Mouse (Mus musculus): ENCODE results near the gene Hoxb3.

The Hoxb3 gene

GRCm38 (mm10) chr11:96351312-96351711 is 28.2 kb downstream of the Hoxb3 start:
- CTCF ChIA-PET, result no interaction called here

DNA sequence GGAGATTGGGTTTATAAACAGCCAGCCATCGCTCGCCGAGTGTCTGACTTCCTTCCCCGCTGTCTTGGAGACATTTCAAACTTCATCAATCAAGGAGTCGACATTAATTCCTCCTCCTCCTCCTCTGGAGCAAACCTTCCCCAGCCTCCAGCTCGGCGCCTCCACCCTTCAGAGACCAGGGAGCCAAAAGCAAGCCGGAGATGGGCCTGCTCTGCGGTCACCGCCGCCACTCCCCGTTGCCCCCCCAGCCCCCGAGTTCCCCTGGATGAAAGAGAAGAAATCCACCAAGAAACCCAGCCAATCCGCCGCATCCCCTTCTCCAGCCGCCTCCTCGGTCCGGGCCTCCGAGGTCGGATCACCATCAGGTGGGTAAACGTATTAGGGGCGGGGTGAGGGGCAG is 28.7 kb downstream of the Hoxb3 start:
- CTCF ChIA-PET, result interaction anchor here (0.6 kb wide), 1 partner anchor 42 kb away, joined by 4 read pairs; no protein-coding TSS in a partner anchor

GRCm38 (mm10) chr11:96352691-96353521 is 29.8 kb downstream of the Hoxb3 start:
- CTCF ChIA-PET, result no interaction called here

DNA sequence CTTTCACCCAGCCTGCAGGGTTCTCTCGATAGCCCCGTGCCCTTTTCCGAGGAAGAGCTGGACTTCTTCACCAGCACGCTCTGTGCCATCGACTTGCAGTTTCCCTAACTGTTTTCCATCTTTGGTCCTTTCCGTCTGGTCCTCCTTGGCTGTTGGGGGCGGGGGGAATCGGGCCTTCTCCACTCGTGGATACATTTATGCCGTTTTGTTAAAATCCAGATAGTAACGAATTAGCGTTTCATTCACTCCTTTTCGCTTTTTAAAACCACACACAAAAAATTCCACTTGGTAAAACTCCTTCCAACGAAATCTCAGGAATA is 30.4 kb downstream of the Hoxb3 start:
- CTCF ChIA-PET, result no interaction called here

DNA sequence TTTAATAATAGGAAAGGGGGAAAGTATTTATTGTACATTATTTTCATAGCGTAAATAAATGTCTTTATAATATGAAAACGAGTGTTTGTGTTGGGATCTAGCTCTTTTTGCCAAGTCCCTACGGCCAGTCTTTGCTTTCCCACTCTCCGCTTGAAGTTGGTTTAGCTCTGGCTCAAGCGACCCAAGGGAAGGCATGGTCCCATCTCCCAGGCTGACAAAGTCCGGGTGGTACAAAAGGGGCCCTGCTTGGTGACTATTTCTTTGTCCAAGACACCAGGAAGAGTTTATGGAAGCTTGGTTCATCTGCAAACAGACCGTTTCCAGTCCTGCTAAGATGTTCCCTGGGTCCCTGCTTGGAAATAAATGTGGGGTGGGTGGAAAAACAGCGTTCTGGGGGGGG is 30.8 kb downstream of the Hoxb3 start:
- CTCF ChIA-PET, result no interaction called here

DNA sequence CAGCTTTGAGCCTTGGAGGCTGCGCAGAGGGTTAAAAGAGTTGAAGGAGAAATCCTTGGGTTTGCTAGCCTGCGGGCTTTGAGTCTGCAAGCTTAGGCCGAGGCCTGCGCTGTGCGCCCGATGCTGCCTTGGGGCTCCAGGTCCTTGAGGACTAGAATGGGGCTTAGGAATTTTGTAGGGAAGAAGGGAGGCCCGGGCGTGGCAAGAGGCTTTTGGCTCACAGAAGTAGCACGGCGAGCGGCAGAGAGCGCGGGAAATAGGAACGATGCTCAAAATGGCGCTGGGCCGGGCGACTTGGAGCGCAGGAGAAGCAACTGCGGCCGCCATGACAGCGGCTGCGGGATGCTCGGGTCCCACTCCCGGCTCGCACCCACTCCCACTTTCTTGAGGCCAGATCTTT is 31.2 kb downstream of the Hoxb3 start:
- CTCF ChIA-PET, result no interaction called here

- CTCF ChIA-PET, result no interaction called here
Measured at GRCm38 (mm10) chr11:96354801-96355311, 31.7 kb downstream of the Hoxb3 start.

DNA sequence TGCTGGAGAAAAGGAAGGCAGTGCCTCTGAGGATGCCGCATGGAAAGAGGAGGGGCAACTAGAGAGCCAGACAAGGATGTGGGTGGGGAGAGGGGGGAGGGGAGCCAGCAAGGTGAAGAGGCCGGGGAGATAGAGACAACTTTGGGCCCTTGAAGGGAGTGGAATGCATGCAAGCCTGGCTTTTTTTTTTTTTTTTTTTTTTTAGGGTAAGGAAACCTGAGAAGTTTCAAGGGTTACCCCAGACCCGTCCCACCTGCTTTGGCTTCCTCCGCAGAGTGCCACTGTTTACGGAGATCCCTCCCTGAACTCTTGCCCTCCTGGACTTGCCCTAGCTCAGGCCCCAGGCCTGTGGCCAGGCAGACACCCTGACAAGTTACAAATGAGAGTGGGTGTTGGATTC is 40.7 kb downstream of the Hoxb3 start:
- CTCF ChIA-PET, result interaction anchor here (0.7 kb wide), 2 partner anchors 25 to 122 kb away, joined by 3 to 9 read pairs; no protein-coding TSS in a partner anchor

DNA sequence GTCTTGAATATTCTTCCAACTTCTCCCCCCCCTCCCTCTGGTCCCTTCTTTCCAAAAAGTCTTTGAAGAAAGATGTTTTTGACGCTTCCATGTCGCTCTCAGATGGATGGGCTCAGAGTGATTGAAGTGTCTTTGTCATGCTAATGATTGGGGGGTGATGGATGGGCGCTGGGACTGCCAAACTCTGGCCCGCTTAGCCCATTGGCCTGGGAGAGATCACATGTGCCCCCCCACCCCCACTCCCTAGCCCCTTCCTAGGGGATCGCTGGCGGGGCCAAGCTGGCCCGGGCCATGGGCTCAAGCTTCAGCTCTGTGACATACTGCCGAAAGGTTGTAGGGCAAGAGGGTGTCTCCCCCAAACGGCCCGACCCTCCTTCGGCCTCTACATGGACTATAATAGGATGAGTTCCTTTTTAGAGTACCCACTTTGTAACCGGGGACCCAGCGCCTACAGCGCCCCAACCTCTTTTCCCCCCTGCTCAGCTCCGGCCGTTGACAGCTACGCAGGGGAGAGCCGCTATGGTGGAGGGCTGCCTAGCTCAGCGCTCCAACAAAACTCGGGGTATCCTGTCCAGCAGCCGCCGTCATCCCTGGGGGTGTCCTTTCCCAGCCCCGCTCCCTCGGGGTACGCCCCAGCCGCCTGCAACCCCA is 42.4 kb downstream of the Hoxb3 start, which contains the start of gene Hoxb1:
TSS of gene Hoxb1 (plus strand) at position 312 of the 651 bp plus-strand sequence.
- CTCF ChIA-PET, result no interaction called here

DNA sequence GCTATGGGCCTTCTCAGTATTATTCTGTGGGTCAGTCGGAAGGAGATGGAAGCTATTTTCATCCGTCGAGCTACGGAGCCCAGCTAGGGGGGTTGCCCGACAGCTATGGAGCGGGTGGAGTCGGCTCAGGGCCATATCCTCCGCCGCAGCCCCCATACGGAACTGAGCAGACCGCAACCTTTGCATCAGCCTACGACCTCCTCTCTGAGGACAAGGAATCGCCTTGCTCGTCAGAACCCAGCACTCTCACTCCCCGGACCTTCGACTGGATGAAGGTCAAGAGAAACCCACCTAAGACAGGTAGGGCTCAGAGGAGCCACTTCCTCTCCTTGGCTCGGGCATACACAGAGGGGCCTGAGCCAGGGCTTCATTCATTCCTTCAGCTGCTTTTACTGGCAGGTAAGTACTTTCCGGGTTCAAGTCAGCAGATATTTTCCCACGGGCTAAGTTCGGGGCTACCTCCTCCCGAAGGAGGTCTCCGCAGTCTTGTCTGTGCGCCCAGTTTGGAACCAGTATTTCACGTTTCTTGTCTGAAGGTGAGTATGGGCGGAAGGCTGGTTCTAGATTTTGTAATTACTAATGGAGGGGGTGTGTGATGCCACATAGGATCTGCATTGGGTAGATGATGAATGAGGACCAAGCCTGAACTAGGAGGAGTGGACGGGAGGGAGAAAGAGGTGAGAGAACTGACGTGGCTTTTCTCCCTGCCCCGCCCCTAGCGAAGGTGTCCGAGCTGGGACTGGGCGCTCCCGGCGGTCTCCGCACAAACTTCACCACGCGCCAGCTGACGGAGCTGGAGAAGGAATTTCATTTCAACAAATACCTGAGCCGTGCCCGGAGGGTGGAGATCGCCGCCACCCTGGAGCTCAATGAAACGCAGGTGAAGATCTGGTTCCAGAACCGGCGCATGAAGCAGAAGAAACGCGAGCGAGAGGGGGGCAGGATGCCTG is 43.2 kb downstream of the Hoxb3 start:
- CTCF ChIA-PET, result no interaction called here

- CTCF ChIA-PET, result no interaction called here
Measured at GRCm38 (mm10) chr11:96367141-96367540, 44.0 kb downstream of the Hoxb3 start.

GRCm38 (mm10) chr11:96368686-96369085 is 45.6 kb downstream of the Hoxb3 start:
- CTCF ChIA-PET, result no interaction called here

DNA sequence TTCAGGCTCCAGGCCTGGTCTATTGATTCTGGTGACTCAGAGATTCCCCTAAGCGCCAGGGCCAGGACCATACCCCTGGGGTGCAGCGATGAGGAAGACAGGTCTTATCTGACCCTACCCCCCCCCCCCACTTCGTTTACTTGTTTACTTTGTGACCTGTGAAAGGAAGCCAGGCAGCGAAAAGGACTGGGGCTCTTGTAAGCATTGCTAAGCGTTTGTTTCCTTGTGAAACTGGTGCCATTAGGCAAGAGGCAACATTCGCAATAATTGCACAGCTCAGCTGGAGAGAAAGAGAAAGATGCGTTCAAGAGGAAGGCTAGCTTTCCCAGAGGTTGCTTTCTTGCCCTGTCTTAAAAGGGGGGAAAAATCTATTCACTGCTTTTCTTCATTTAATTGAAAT is 46.0 kb downstream of the Hoxb3 start:
- CTCF ChIA-PET, result no interaction called here

DNA sequence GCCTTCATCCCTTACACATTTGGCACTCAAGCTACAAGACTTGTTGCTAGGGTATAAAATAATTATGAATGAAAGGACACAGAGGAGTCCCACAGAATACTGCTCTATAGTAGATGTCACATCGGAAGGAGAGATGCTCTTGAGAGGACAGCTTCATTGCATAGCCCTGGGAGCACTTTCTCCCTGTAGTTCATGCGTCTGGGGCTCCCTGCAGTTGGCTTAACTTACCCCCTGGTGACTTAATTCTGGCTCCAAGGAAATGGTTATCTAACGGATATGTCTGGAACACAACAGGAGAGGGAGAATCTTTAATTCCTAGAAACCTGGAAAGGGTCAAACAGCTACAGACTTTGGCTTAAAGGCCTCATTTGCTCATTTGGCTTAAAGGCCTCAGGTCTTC is 48.6 kb downstream of the Hoxb3 start:
- CTCF ChIA-PET, result no interaction called here

DNA sequence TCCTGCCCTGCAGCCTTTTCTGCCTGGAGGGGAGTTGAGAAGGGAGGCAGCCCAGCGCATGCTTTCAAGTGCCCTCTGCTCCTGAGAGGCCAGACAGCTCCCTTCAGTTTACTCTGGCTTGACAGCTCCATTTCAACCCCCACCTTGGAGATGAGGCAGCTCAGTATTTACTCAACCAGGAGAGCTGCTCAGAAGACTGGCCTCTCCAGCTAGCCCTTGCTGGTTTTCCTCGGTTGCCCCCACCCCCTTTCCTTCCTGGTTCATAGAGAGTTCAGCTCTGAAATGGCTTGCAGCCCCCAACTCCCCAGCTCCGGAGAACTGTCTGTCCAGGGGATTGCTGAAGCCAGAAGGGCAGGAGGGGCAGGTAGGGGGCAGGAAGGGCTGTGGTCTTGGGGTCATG is 49.4 kb downstream of the Hoxb3 start:
- CTCF ChIA-PET, result no interaction called here

DNA sequence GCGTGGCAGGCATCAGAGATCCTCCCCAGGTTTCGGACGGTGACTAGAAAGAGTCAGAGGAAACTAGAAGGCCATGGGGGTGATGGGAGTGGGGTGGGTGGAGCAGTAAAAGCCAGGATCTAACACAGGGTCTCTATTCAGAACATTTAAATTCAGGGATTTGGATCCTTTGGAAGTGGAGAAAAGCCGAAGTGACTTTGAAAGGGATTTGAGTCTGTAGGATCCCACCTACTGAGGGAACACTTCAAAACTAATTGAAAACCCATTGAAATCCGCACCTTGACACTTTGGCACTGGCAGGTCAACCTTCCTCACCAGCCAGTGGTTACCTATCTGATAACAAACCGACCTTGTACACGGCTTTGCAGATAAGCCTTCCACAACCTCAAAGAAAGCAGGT is 51.7 kb downstream of the Hoxb3 start:
- CTCF ChIA-PET, result no interaction called here

DNA sequence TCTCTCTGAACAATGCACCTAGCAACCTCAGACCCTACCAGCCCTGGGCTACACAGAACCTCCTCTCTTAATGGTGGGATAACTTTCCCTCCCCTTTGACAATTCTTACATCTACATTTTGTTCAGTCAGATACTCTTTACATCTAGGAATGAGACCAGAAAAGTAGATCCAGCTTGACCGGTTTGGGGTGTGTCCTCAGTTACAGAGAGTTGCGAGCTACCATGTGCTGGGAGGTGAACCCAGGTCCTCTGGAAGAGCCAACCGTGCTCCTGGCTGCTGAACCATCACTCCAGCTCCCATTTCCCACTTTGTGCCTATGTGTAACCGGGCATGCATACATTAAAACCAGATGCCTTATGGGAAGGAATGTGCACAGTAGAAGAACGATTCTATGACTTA is 60.3 kb downstream of the Hoxb3 start:
- CTCF ChIA-PET, result no interaction called here

- CTCF ChIA-PET, result no interaction called here
Measured at GRCm38 (mm10) chr11:96387635-96388034, 64.5 kb downstream of the Hoxb3 start.

- CTCF ChIA-PET, result no interaction called here
Measured at GRCm38 (mm10) chr11:96396772-96397626, 73.9 kb downstream of the Hoxb3 start.

All from spleen, embryonic (tissue).